Mouse (Mus musculus): ENCODE measurements around the gene Tyrobp.

The Tyrobp gene

DNA sequence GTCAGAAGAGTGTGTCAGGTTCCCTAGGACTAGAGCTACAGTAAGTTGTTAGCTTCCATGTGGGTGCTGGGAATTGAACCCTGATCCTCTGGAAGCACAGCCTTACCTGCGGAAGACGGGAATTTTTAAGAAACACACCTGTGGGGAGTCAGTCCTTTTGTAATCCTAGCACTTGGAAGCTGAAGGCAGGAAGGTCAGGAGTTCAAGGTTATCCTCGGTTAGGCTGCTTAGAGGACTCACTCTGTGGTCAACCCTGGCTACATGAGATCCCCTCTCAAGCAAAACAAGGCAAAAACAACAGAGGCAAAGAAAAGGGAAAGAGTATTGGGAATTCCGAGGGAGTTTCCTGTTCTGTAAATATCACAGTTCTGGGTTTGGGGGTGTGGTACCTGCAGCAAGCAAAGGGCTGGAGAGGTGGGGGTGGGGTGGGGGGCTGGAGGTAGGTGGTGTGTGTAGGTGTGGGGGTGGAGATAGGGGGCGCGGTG, 51.3 kb downstream of the Tyrobp start:
- no peak for DNase-seq

Measured in right cerebral cortex, postnatal 25 days (tissue).